ENCODE assay signal across 17 mouse cellular contexts in the genomic region with DNA sequence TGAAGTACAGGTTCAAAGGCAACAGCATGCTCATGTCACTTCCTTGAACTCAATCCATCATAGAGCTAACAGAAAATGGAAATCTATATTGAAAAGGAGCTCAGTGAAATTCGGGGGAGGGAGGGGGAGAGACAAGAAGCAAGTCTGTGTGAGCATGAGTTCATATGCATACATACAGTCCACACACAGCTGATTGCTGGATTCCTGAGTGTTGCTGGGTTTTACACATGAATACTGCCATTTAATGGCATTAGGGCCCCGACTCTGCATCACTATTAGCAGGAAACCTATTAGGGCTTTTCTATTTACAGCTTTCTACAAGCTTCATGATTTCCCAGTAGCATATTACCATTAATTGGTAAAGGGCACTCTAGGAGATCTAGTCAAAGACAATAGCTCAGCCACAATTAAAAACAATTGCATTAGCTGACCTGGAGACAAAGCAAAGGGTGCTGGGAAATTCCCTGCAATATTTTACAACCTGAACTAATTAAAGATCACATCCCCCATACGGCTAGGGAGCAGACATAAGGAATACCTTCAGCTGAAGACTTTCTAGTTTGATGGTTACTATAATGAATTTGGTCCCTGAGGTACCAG.
A peak's percentile ranks its signal among the peaks of the same experiment; 100 is the strongest.
DNase-seq lines count a peak whose midpoint lies in the region; ATAC-seq lines count a peak whose summit lies in the region.
"Had no signal": no experiment of that assay in that cellular context is flagged by ENCODE, and none has a peak within 500 bp of the region (broad histone marks: within the 10 kb centered on the region; RNA-seq: fewer than 3 reads in every experiment).

No protein-coding gene starts in this region.

- peaks cover 28% of the 10 kb centered on the region for H3K4me1 ChIP-seq in midbrain, embryonic 13.5 days (replicated peaks)
- H3K4me1 ChIP-seq in midbrain, embryonic 11.5 days (ENCODE audit: control insufficient read depth, insufficient read depth, low read length): peaks cover 6% of the 10 kb centered on the region
- peaks cover 20% of the 10 kb centered on the region for H3K4me1 ChIP-seq in midbrain, embryonic 15.5 days
- no peaks in the 10 kb centered on the region for H3K4me1 ChIP-seq in liver, embryonic 11.5 days (replicated peaks; ENCODE audit: control insufficient read depth, insufficient read depth, low read length)

- no peak overlapping the region for H3K4me3 ChIP-seq in midbrain, embryonic 13.5 days (replicated peaks)
- no peak overlapping the region for H3K4me3 ChIP-seq in midbrain, embryonic 11.5 days (ENCODE audit: low read depth, low read length)
- H3K4me3 ChIP-seq in midbrain, embryonic 15.5 days: no peak overlapping the region
- H3K4me3 ChIP-seq in liver, embryonic 11.5 days (ENCODE audit: low read depth, low read length): no peak overlapping the region

- 32% methylated on average over 3 of the region's 3 CpGs for WGBS in midbrain, embryonic 13.5 days
- WGBS in midbrain, embryonic 11.5 days: 59% methylated on average over 3 of the region's 3 CpGs
- WGBS in midbrain, embryonic 15.5 days: 32% methylated on average over 3 of the region's 3 CpGs
- WGBS in liver, embryonic 11.5 days: 64% methylated on average over 3 of the region's 3 CpGs

- H3K36me3 ChIP-seq in midbrain, embryonic 13.5 days: no peaks in the 10 kb centered on the region
- H3K36me3 ChIP-seq in midbrain, embryonic 11.5 days (ENCODE audit: control insufficient read depth, insufficient read depth, low read length): no peaks in the 10 kb centered on the region
- H3K36me3 ChIP-seq in midbrain, embryonic 15.5 days (replicated peaks): no peaks in the 10 kb centered on the region
- no peaks in the 10 kb centered on the region for H3K36me3 ChIP-seq in liver, embryonic 11.5 days (ENCODE audit: control insufficient read depth, insufficient read depth, low read length)

- DNase-seq in midbrain, embryonic 11.5 days (ENCODE audit: low spot score, missing footprints): no peak
- DNase-seq in forelimb bud, embryonic 11.5 days (ENCODE audit: low read depth, low spot score): peak; percentile 8
- peak; percentile 85 for DNase-seq in retina, postnatal 1 day
- no peak for DNase-seq in right cerebral cortex, postnatal 36 days (ENCODE audit: low spot score in 2 of 2)
- DNase-seq in embryo, embryonic 10 days (ENCODE audit: low spot score): no peak
- DNase-seq in liver, embryonic 11.5 days (ENCODE audit: low spot score): no peak
- DNase-seq: B cell, adult 2 months; cerebellum, adult 9-10 months; gastrocnemius, postnatal 36 days; left cerebral cortex, postnatal 4 days; lung, embryonic 14.5 days; lung, postnatal 4 days; thymus, postnatal 14 days had no signal

- peak overlapping the region; percentile 65 for H3K27ac ChIP-seq in midbrain, embryonic 13.5 days
- no peak overlapping the region for H3K27ac ChIP-seq in midbrain, embryonic 11.5 days (ENCODE audit: low read depth, low read length)
- peak overlapping the region; percentile 56; the same call in 1 of the 2 replicates for H3K27ac ChIP-seq in midbrain, embryonic 15.5 days
- no peak overlapping the region for H3K27ac ChIP-seq in liver, embryonic 11.5 days (ENCODE audit: low read depth, low read length)

- no peaks in the 10 kb centered on the region for H3K27me3 ChIP-seq in midbrain, embryonic 13.5 days
- no peaks in the 10 kb centered on the region for H3K27me3 ChIP-seq in midbrain, embryonic 11.5 days (ENCODE audit: control insufficient read depth, insufficient read depth, low read length)
- H3K27me3 ChIP-seq in midbrain, embryonic 15.5 days (replicated peaks): no peaks in the 10 kb centered on the region
- no peaks in the 10 kb centered on the region for H3K27me3 ChIP-seq in liver, embryonic 11.5 days (replicated peaks; ENCODE audit: control insufficient read depth, insufficient read depth, low read length)
- H3K27me3 ChIP-seq: Patski had no signal

- H3K9me3 ChIP-seq in midbrain, embryonic 13.5 days: no peaks in the 10 kb centered on the region
- H3K9me3 ChIP-seq in midbrain, embryonic 11.5 days (ENCODE audit: control insufficient read depth, low read length): no peaks in the 10 kb centered on the region
- no peaks in the 10 kb centered on the region for H3K9me3 ChIP-seq in midbrain, embryonic 15.5 days
- no peaks in the 10 kb centered on the region for H3K9me3 ChIP-seq in liver, embryonic 11.5 days (ENCODE audit: control insufficient read depth, low read length)

- H3K4me2 ChIP-seq in midbrain, embryonic 13.5 days (replicated peaks): no peak overlapping the region
- no peak overlapping the region for H3K4me2 ChIP-seq in midbrain, embryonic 11.5 days
- no peak overlapping the region for H3K4me2 ChIP-seq in midbrain, embryonic 15.5 days
- H3K4me2 ChIP-seq in liver, embryonic 11.5 days: no peak overlapping the region
- H3K4me2 ChIP-seq: lung, embryonic 14.5 days had no signal

- H3K9ac ChIP-seq in midbrain, embryonic 13.5 days (replicated peaks): no peak overlapping the region
- no peak overlapping the region for H3K9ac ChIP-seq in midbrain, embryonic 11.5 days (ENCODE audit: low read length)
- no peak overlapping the region for H3K9ac ChIP-seq in midbrain, embryonic 15.5 days
- no peak overlapping the region for H3K9ac ChIP-seq in liver, embryonic 11.5 days (ENCODE audit: low read depth, low read length)
- H3K9ac ChIP-seq: lung, embryonic 14.5 days had no signal

- peak; percentile 77 for ATAC-seq in midbrain, embryonic 13.5 days
- no peak for ATAC-seq in midbrain, embryonic 11.5 days (ENCODE audit: low FRiP score)
- ATAC-seq in midbrain, embryonic 15.5 days (replicated peaks): peak; percentile 67
- no peak for ATAC-seq in liver, embryonic 11.5 days (replicated peaks; ENCODE audit: low FRiP score)
- ATAC-seq: activated CD4-positive, CD25-positive, alpha-beta regulatory T cell, adult 4 months; Patski had no signal

Comparison
In these comparisons a context has a peak if more than half of its experiments do, and no peak if none do; other contexts are left out.
1. ATAC-seq: peak in midbrain, embryonic 13.5 days (single experiment) and midbrain, embryonic 15.5 days (single experiment); none in midbrain, embryonic 11.5 days (single experiment) and liver, embryonic 11.5 days (single experiment).
2. H3K27ac ChIP-seq: peak in midbrain, embryonic 13.5 days (single experiment) and midbrain, embryonic 15.5 days (single experiment); none in midbrain, embryonic 11.5 days (single experiment) and liver, embryonic 11.5 days (single experiment).
3. DNase-seq: peak in forelimb bud, embryonic 11.5 days (single experiment) and retina, postnatal 1 day (single experiment); none in midbrain, embryonic 11.5 days (single experiment), right cerebral cortex, postnatal 36 days (0 of 2), embryo, embryonic 10 days (single experiment) and liver, embryonic 11.5 days (single experiment).